Mouse (Mus musculus): ENCODE results near the gene 1110008L16Rik. TPM values are rescaled to one million over a fixed set of nuclear protein-coding genes. Genes with fewer than 3 reads are reported as not detected.

1110008L16Rik gene
- polyA plus RNA-seq, 1 experiment from 2014 or later: 15.0 TPM

DNA sequence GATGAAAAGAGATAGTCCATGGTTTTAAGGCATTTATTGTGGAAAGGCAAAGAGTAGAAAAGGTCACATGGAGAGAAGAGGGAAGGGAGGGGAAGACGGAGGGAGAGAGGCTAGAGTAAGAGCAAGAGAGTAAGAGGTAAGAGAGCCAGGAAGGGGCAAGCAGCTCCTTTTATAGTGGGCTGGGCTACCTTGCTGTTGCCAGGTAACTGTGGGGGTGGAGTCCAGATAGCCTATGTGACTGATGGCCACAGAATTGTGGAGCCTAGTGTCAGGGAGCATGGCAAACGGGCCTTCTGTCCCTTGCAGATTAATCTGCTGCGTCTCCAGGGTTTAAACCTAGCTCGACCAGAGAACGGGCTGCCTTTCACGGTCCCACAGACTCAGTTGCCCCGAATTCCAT is 12.5 kb downstream of the 1110008L16Rik start:
- no peaks in the 10 kb centered on the region for H3K9me3 ChIP-seq (replicated peaks; ENCODE audit: low read length)
- H3K4me2 ChIP-seq (ENCODE audit: low read length): no peak overlapping the region
- 88% methylated on average over 7 of the region's 7 CpGs for WGBS
- H3K27ac ChIP-seq: no peak overlapping the region
- DNase-seq (ENCODE audit: low spot score) (no peak), ATAC-seq (replicated peaks; ENCODE audit: low FRiP score, low read depth) (no peak)
- H3K36me3 ChIP-seq (ENCODE audit: insufficient read depth, low read length): peaks cover 16% of the 10 kb centered on the region; the same call in 1 of the 2 replicates
- no peaks in the 10 kb centered on the region for H3K27me3 ChIP-seq (ENCODE audit: insufficient read depth, low read length)
- no peak overlapping the region for H3K9ac ChIP-seq (ENCODE audit: low read depth, low read length)
- TF ChIP-seq CTCF (IDR thresholded peaks at IDR 0.05; ENCODE audit: low read depth): no peak
- H3K4me3 ChIP-seq (replicated peaks; ENCODE audit: low read depth, low read length): no peak overlapping the region
- no peaks in the 10 kb centered on the region for H3K4me1 ChIP-seq (replicated peaks; ENCODE audit: insufficient read depth, low read length)

DNA sequence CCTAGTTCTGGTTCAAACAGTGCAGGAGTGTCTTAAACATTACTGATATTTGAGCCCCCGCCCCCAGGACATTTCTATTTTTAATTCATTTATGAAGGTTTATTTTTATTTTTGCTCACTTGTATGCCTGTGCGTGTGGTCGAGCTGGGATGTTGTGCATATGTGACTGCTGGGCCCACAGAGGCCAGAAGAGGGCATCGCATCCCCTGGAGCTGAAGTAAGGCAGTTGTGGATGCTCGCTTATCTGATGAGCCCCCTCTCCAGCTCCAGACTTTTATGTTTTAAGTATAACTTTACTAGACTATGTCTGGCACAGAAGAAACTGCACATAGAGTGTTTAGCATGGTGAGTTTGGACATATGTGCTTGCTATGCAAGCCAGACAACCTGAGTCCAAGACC is 14.5 kb downstream of the 1110008L16Rik start:
- Histone ChIP-seq H3K9ac (ENCODE audit: low read depth, low read length) (no peak overlapping the region), H3K4me3 (replicated peaks; ENCODE audit: low read depth, low read length) (no peak overlapping the region), H3K9me3 (replicated peaks; ENCODE audit: low read length) (no peaks in the 10 kb centered on the region), H3K4me2 (ENCODE audit: low read length) (no peak overlapping the region), H3K4me1 (replicated peaks; ENCODE audit: insufficient read depth, low read length) (no peaks in the 10 kb centered on the region), H3K36me3 (ENCODE audit: insufficient read depth, low read length) (peaks cover 16% of the 10 kb centered on the region; the same call in 1 of the 2 replicates), H3K27me3 (ENCODE audit: insufficient read depth, low read length) (no peaks in the 10 kb centered on the region), H3K27ac (no peak overlapping the region)
- DNase-seq (ENCODE audit: low spot score) (no peak), ATAC-seq (replicated peaks; ENCODE audit: low FRiP score, low read depth) (no peak)
- peak; percentile 29; the same call in 1 of the 2 replicates for TF ChIP-seq CTCF (IDR thresholded peaks at IDR 0.05; ENCODE audit: low read depth)
- 88% methylated on average over 5 of the region's 5 CpGs for WGBS

DNA sequence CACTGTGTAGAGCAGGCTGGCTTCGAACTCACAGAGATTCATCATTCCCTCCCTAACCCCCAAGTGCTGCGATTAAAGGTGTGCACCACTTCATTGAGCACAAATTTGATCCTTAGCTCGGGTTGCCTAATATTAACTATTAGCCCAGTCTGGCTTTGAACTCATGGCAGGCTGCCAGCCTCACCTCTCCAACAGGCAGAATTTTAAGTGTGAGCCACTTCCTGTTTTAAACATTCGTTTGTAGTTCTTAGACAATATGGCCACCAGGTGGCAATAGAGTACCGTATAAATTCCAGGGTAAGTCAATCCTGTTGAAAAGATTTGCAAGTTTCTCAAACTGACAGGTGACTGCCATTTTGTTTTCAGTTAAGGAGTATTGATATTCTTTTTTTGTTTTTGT is 15.8 kb downstream of the 1110008L16Rik start:
- peak; percentile 80 for TF ChIP-seq CTCF (IDR thresholded peaks at IDR 0.05; ENCODE audit: low read depth)
- H3K4me1 ChIP-seq (replicated peaks; ENCODE audit: insufficient read depth, low read length): no peaks in the 10 kb centered on the region
- 33% methylated on average over 5 of the region's 5 CpGs for WGBS
- DNase-seq (ENCODE audit: low spot score) (peak; percentile 95), ATAC-seq (replicated peaks; ENCODE audit: low FRiP score, low read depth) (no peak)
- H3K36me3 ChIP-seq (ENCODE audit: insufficient read depth, low read length): peaks cover 7% of the 10 kb centered on the region; the same call in 1 of the 2 replicates
- H3K9ac ChIP-seq (ENCODE audit: low read depth, low read length): no peak overlapping the region
- no peaks in the 10 kb centered on the region for H3K27me3 ChIP-seq (ENCODE audit: insufficient read depth, low read length)
- no peak overlapping the region for H3K4me2 ChIP-seq (ENCODE audit: low read length)
- H3K9me3 ChIP-seq (replicated peaks; ENCODE audit: low read length): no peaks in the 10 kb centered on the region
- H3K4me3 ChIP-seq (replicated peaks; ENCODE audit: low read depth, low read length): no peak overlapping the region
- no peak overlapping the region for H3K27ac ChIP-seq

DNA sequence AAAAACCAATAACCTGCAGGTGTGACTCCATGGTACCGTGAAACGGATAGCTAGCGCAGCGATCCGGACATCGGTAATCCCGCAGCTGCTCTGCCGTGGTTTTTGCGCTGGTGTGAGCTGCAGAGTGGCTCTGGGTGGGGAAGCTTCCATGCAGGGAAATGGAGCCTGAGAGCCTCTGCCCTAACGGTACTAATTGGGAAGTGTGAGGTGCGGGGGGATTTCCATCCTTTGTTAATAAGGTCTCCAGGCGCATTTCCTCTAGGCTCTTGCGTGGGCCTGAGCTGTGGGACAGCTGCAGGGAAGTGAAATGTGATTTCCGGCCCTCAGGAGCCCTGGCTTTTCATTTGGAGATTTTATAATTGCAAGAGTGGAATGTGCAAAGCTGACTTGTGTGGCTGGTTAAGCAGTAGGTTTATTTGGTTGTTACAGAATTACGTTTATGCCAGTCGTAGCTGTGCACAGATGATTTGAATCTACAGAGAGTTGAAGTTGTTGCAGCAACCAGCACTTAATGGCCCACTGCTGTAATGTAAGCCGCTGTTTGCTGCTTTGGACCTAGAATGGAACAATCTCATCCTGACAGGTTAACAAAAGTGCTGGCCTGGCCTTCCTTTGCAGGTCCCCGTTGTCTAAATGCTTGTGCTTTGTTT is 22.4 kb downstream of the 1110008L16Rik start:
- WGBS: 69% methylated on average over 18 of the region's 18 CpGs
- no peak overlapping the region for H3K4me3 ChIP-seq (replicated peaks; ENCODE audit: low read depth, low read length)
- no peaks in the 10 kb centered on the region for H3K9me3 ChIP-seq (replicated peaks; ENCODE audit: low read length)
- ATAC-seq (replicated peaks; ENCODE audit: low FRiP score, low read depth) (no peak), DNase-seq (ENCODE audit: low spot score) (peak; percentile 36)
- no peak overlapping the region for H3K4me2 ChIP-seq (ENCODE audit: low read length)
- no peak for TF ChIP-seq CTCF (IDR thresholded peaks at IDR 0.05; ENCODE audit: low read depth)
- H3K9ac ChIP-seq (ENCODE audit: low read depth, low read length): no peak overlapping the region
- no peaks in the 10 kb centered on the region for H3K27me3 ChIP-seq (ENCODE audit: insufficient read depth, low read length)
- no peaks in the 10 kb centered on the region for H3K36me3 ChIP-seq (ENCODE audit: insufficient read depth, low read length)
- H3K4me1 ChIP-seq (replicated peaks; ENCODE audit: insufficient read depth, low read length): no peaks in the 10 kb centered on the region
- peak overlapping the region; percentile 44; the same call in 1 of the 2 replicates for H3K27ac ChIP-seq

DNA sequence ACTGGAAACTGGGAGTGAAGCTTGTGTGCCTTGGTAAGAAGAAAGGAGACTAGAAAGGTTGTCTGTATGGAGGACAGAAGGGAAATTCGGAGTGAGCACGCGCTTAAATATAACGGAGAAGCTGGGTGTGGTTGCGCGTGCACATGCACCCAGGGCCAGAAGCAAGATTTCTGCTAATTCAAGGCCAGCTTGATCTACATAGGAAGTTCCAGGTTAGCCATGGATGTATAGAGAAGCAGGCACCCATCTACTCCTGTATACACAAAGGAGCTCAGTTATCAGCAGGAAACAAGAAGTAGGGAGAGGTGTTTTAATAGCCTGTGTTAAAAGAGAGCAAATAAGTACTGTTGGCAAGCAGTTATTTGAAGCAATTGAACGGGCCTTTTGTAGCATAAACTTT is 26.3 kb downstream of the 1110008L16Rik start:
- no peak overlapping the region for H3K27ac ChIP-seq
- 94% methylated on average over 7 of the region's 7 CpGs for WGBS
- H3K9me3 ChIP-seq (replicated peaks; ENCODE audit: low read length): no peaks in the 10 kb centered on the region

DNA sequence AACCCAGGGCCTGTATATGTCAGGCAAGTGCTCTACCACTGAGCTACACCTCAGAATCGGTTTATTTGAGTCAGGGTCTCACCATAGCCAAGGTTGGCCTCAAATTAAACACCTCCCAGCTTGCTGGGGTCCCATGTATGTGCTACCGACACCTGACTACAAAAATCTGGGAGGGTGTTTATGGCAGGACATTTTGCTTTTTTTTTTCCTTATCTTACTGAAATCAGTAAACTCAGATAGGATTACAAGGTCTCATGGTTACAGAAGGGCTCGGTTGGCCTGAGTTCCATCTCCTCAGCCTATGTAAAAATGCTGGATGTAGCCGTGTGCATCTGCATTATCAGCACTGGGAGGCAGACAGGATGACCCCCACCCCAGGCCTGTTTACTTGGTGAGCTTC is 29.4 kb downstream of the 1110008L16Rik start:
- no peaks in the 10 kb centered on the region for H3K36me3 ChIP-seq (ENCODE audit: insufficient read depth, low read length)
- TF ChIP-seq CTCF (IDR thresholded peaks at IDR 0.05; ENCODE audit: low read depth): no peak
- no peaks in the 10 kb centered on the region for H3K4me1 ChIP-seq (replicated peaks; ENCODE audit: insufficient read depth, low read length)
- H3K4me3 ChIP-seq (replicated peaks; ENCODE audit: low read depth, low read length): no peak overlapping the region
- no peak overlapping the region for H3K4me2 ChIP-seq (ENCODE audit: low read length)
- DNase-seq (ENCODE audit: low spot score) (no peak), ATAC-seq (replicated peaks; ENCODE audit: low FRiP score, low read depth) (no peak)
- no peak overlapping the region for H3K9ac ChIP-seq (ENCODE audit: low read depth, low read length)
- H3K27me3 ChIP-seq (ENCODE audit: insufficient read depth, low read length): no peaks in the 10 kb centered on the region
- no peaks in the 10 kb centered on the region for H3K9me3 ChIP-seq (replicated peaks; ENCODE audit: low read length)
- WGBS: 80% methylated on average over 4 of the region's 4 CpGs
- H3K27ac ChIP-seq: no peak overlapping the region

More for the DNA sequence above, 26.3 kb downstream of the 1110008L16Rik start:
- H3K36me3 ChIP-seq (ENCODE audit: insufficient read depth, low read length): no peaks in the 10 kb centered on the region
- H3K9ac ChIP-seq (ENCODE audit: low read depth, low read length): no peak overlapping the region
- no peak for DNase-seq (ENCODE audit: low spot score)
- ATAC-seq (replicated peaks; ENCODE audit: low FRiP score, low read depth): no peak
- no peak for TF ChIP-seq CTCF (IDR thresholded peaks at IDR 0.05; ENCODE audit: low read depth)
- H3K4me1 ChIP-seq (replicated peaks; ENCODE audit: insufficient read depth, low read length): no peaks in the 10 kb centered on the region
- no peak overlapping the region for H3K4me3 ChIP-seq (replicated peaks; ENCODE audit: low read depth, low read length)
- H3K27me3 ChIP-seq (ENCODE audit: insufficient read depth, low read length): no peaks in the 10 kb centered on the region
- H3K4me2 ChIP-seq (ENCODE audit: low read length): no peak overlapping the region

DNA sequence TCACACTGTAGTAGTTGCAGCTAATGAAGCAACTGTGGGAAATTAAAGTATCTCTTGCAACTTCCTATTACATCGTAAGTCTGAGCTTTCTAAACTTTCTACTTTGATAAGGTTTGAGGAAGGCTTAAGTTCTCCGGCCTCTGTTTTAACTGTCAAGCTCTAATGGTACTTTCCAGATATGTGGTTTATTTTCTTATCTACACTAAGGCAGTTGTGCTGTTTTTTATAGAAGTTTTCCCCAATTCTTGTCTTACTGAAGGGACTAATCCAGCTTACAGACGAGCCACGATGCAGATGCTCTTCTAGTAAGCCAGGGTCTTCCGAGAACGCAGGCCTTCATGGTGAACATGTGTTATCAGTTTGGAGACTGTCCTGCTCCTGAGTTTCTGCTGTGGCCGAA is 30.0 kb downstream of the 1110008L16Rik start:
- DNase-seq (ENCODE audit: low spot score) (no peak), ATAC-seq (replicated peaks; ENCODE audit: low FRiP score, low read depth) (no peak)
- H3K27ac ChIP-seq: no peak overlapping the region
- no peaks in the 10 kb centered on the region for H3K9me3 ChIP-seq (replicated peaks; ENCODE audit: low read length)
- no peak overlapping the region for H3K9ac ChIP-seq (ENCODE audit: low read depth, low read length)
- H3K36me3 ChIP-seq (ENCODE audit: insufficient read depth, low read length): no peaks in the 10 kb centered on the region
- WGBS: 92% methylated on average over 7 of the region's 7 CpGs
- H3K4me1 ChIP-seq (replicated peaks; ENCODE audit: insufficient read depth, low read length): no peaks in the 10 kb centered on the region
- no peak for TF ChIP-seq CTCF (IDR thresholded peaks at IDR 0.05; ENCODE audit: low read depth)
- no peak overlapping the region for H3K4me3 ChIP-seq (replicated peaks; ENCODE audit: low read depth, low read length)
- no peaks in the 10 kb centered on the region for H3K27me3 ChIP-seq (ENCODE audit: insufficient read depth, low read length)
- H3K4me2 ChIP-seq (ENCODE audit: low read length): no peak overlapping the region

Measured in kidney, postnatal 0 days (tissue).